23 mouse cellular contexts compared by ENCODE assay signal in genomic region chr9:88352741-88353140, GRCm38 (mm10). TPM values are rescaled to one million over a fixed set of nuclear protein-coding genes. Genes with fewer than 3 reads are reported as not detected.
A peak's percentile ranks its signal among the peaks of the same experiment; 100 is the strongest.
DNase-seq lines count a peak whose midpoint lies in the region; ATAC-seq and TF ChIP-seq lines count a peak whose summit lies in the region.
"Had no signal": no experiment of that assay in that cellular context is flagged by ENCODE, and none has a peak within 500 bp of the region (broad histone marks: within the 10 kb centered on the region; RNA-seq: fewer than 3 reads in every experiment).

No protein-coding gene starts in this region.

- no peak for TF ChIP-seq CTCF in midbrain, postnatal 0 days (IDR thresholded peaks at IDR 0.05)

- intact Hi-C loops in gastrocnemius, postnatal 14 days (cut with DNase I; ENCODE audit: low total_unique reads), result no loop called here

- ATAC-seq in heart, embryonic 12.5 days (ENCODE audit: insufficient number of reproducible peaks, low FRiP score), result no peak
- peak; percentile 67; the same call in 1 of the 2 replicates for ATAC-seq in midbrain, embryonic 15.5 days (replicated peaks)
- ATAC-seq in midbrain, postnatal 0 days (ENCODE audit: low FRiP score), result no peak
- peak; percentile 64 for ATAC-seq in hindbrain, embryonic 16.5 days
- ATAC-seq in neural tube, embryonic 14.5 days (ENCODE audit: low read depth), result peak; percentile 62; the same call in 1 of the 2 replicates
- ATAC-seq: intestine, embryonic 16.5 days; liver, postnatal 0 days had no signal

- no peaks in the 10 kb centered on the region for H3K36me3 ChIP-seq in heart, embryonic 12.5 days
- no peaks in the 10 kb centered on the region for H3K36me3 ChIP-seq in midbrain, embryonic 15.5 days (replicated peaks)
- H3K36me3 ChIP-seq in midbrain, postnatal 0 days (ENCODE audit: insufficient read depth, low read length), result no peaks in the 10 kb centered on the region
- H3K36me3 ChIP-seq in hindbrain, embryonic 16.5 days (ENCODE audit: control insufficient read depth, insufficient read depth, low read length), result no peaks in the 10 kb centered on the region
- no peaks in the 10 kb centered on the region for H3K36me3 ChIP-seq in neural tube, embryonic 14.5 days (ENCODE audit: control insufficient read depth, insufficient read depth, low read length)
- H3K36me3 ChIP-seq: midbrain, embryonic 12.5 days had no signal

- H3K4me3 ChIP-seq in heart, embryonic 12.5 days, result no peak overlapping the region
- H3K4me3 ChIP-seq in midbrain, embryonic 15.5 days, result no peak overlapping the region
- H3K4me3 ChIP-seq in midbrain, postnatal 0 days (ENCODE audit: low read depth, low read length), result no peak overlapping the region
- no peak overlapping the region for H3K4me3 ChIP-seq in hindbrain, embryonic 16.5 days (ENCODE audit: low read length)
- no peak overlapping the region for H3K4me3 ChIP-seq in neural tube, embryonic 14.5 days (ENCODE audit: low read depth, low read length)
- H3K4me3 ChIP-seq: erythroblast, embryonic 14.5 days; midbrain, embryonic 12.5 days had no signal

- H3K4me1 ChIP-seq in heart, embryonic 12.5 days (replicated peaks), result peaks cover 13% of the 10 kb centered on the region
- peaks cover 5% of the 10 kb centered on the region; the same call in 1 of the 2 replicates for H3K4me1 ChIP-seq in midbrain, embryonic 15.5 days
- H3K4me1 ChIP-seq in midbrain, postnatal 0 days (ENCODE audit: insufficient read depth, low read length), result no peaks in the 10 kb centered on the region
- H3K4me1 ChIP-seq in hindbrain, embryonic 16.5 days (ENCODE audit: control insufficient read depth, insufficient read depth, low read depth, low read length), result no peaks in the 10 kb centered on the region
- H3K4me1 ChIP-seq in neural tube, embryonic 14.5 days (ENCODE audit: control insufficient read depth, insufficient read depth, low read length), result 0 out of 2 replicates have a peak, but pooled peaks cover 4% of the 10 kb centered on the region

- no peak overlapping the region for H3K9ac ChIP-seq in heart, embryonic 12.5 days
- no peak overlapping the region for H3K9ac ChIP-seq in midbrain, embryonic 15.5 days
- no peak overlapping the region for H3K9ac ChIP-seq in midbrain, postnatal 0 days (replicated peaks; ENCODE audit: low read length, poor library complexity, severe bottlenecking)
- H3K9ac ChIP-seq in hindbrain, embryonic 16.5 days (ENCODE audit: low read depth, low read length), result no peak overlapping the region; the same call in 1 of the 2 replicates
- H3K9ac ChIP-seq in neural tube, embryonic 14.5 days (replicated peaks; ENCODE audit: low read depth, low read length), result no peak overlapping the region
- H3K9ac ChIP-seq: liver, postnatal 0 days; midbrain, embryonic 12.5 days had no signal

- no peak overlapping the region for H3K27ac ChIP-seq in heart, embryonic 12.5 days (ENCODE audit: poor library complexity, severe bottlenecking)
- H3K27ac ChIP-seq in midbrain, embryonic 15.5 days, result no peak overlapping the region
- no peak overlapping the region for H3K27ac ChIP-seq in midbrain, postnatal 0 days (ENCODE audit: low read depth, low read length)
- no peak overlapping the region for H3K27ac ChIP-seq in hindbrain, embryonic 16.5 days (ENCODE audit: low read depth, low read length)
- H3K27ac ChIP-seq in neural tube, embryonic 14.5 days (ENCODE audit: low read depth, low read length), result no peak overlapping the region
- H3K27ac ChIP-seq: midbrain, embryonic 12.5 days had no signal

- no peaks in the 10 kb centered on the region for H3K27me3 ChIP-seq in heart, embryonic 12.5 days (replicated peaks)
- H3K27me3 ChIP-seq in midbrain, embryonic 15.5 days (replicated peaks), result no peaks in the 10 kb centered on the region
- H3K27me3 ChIP-seq in midbrain, postnatal 0 days (ENCODE audit: insufficient read depth, low read length), result no peaks in the 10 kb centered on the region
- H3K27me3 ChIP-seq in hindbrain, embryonic 16.5 days (replicated peaks; ENCODE audit: control insufficient read depth, insufficient read depth, low read length), result no peaks in the 10 kb centered on the region
- no peaks in the 10 kb centered on the region for H3K27me3 ChIP-seq in neural tube, embryonic 14.5 days (ENCODE audit: control insufficient read depth, insufficient read depth, low read length)
- H3K27me3 ChIP-seq: midbrain, embryonic 12.5 days had no signal

- H3K9me3 ChIP-seq in heart, embryonic 12.5 days (replicated peaks), result no peaks in the 10 kb centered on the region
- no peaks in the 10 kb centered on the region for H3K9me3 ChIP-seq in midbrain, embryonic 15.5 days
- no peaks in the 10 kb centered on the region for H3K9me3 ChIP-seq in midbrain, postnatal 0 days (ENCODE audit: low read length)
- H3K9me3 ChIP-seq in hindbrain, embryonic 16.5 days (ENCODE audit: control insufficient read depth, low read length), result no peaks in the 10 kb centered on the region
- no peaks in the 10 kb centered on the region for H3K9me3 ChIP-seq in neural tube, embryonic 14.5 days (ENCODE audit: control insufficient read depth, low read length)
- H3K9me3 ChIP-seq: midbrain, embryonic 12.5 days had no signal

- DNase-seq in heart, adult 11 months, result peak; percentile 55
- DNase-seq in midbrain, postnatal 0 days (ENCODE audit: low spot score), result no peak
- DNase-seq in lung, postnatal 25 days (ENCODE audit: low spot score), result no peak
- DNase-seq in gastrocnemius, postnatal 14 days, result no peak
- DNase-seq: adrenal gland, postnatal 25 days; B cell, adult 2 months; cerebellum, adult 11 months; cerebellum, postnatal 14 days; embryo, embryonic 11 days; heart, adult 18-20 months; heart, postnatal 36 days; kidney, postnatal 4 days; layer of hippocampus, adult 9-11 months; liver, postnatal 0 days; lung, postnatal 14 days; thymus, postnatal 25 days had no signal

- WGBS in heart, embryonic 12.5 days, result 75% methylated on average over 6 of the region's 6 CpGs
- WGBS in midbrain, embryonic 15.5 days, result 45% methylated on average over 6 of the region's 6 CpGs
- WGBS in midbrain, postnatal 0 days, result 49% methylated on average over 6 of the region's 6 CpGs
- 32% methylated on average over 6 of the region's 6 CpGs for WGBS in hindbrain, embryonic 16.5 days
- WGBS in neural tube, embryonic 14.5 days, result 44% methylated on average over 6 of the region's 6 CpGs

- no peak overlapping the region for H3K4me2 ChIP-seq in heart, embryonic 12.5 days
- no peak overlapping the region for H3K4me2 ChIP-seq in midbrain, embryonic 15.5 days
- H3K4me2 ChIP-seq in midbrain, postnatal 0 days (ENCODE audit: low read depth, low read length, poor library complexity, severe bottlenecking), result no peak overlapping the region
- no peak overlapping the region for H3K4me2 ChIP-seq in hindbrain, embryonic 16.5 days (ENCODE audit: low read length)
- no peak overlapping the region for H3K4me2 ChIP-seq in neural tube, embryonic 14.5 days (ENCODE audit: low read depth, low read length)
- H3K4me2 ChIP-seq: midbrain, embryonic 12.5 days had no signal

RNA-seq across cellular contexts. Expression of gene Nt5e, which starts 25.7 kb away (rescaled TPM):
- 5.4 and 5.8 TPM in 2 replicates for polyA plus RNA-seq in heart, embryonic 12.5 days (2016; fragmentation: Nextera tagmentation; extraction: Ambion mirVana)
- 0.95 and 1.3 TPM in 2 replicates for polyA plus RNA-seq in midbrain, embryonic 15.5 days (2015; fragmentation: Nextera tagmentation; extraction: Ambion mirVana)
- total RNA-seq in midbrain, postnatal 0 days (2014; rRNA removed), result 4.2 and 5.3 TPM in 2 replicates
- 2.2 and 2.6 TPM in 2 replicates for polyA plus RNA-seq in midbrain, postnatal 0 days (2015; fragmentation: Nextera tagmentation; extraction: Ambion mirVana)
- polyA plus RNA-seq in hindbrain, embryonic 16.5 days (2015; fragmentation: Nextera tagmentation; extraction: Ambion mirVana), result 1.3 and 2.1 TPM in 2 replicates
- polyA plus RNA-seq in neural tube, embryonic 14.5 days (2014; fragmentation: Nextera tagmentation; extraction: Ambion mirVana), result 0.76 and 1.0 TPM in 2 replicates
- 1 to 10 TPM; 4.8 to 5.2 TPM for total RNA-seq in gastrocnemius, postnatal 14 days (2021)
- polyA plus RNA-seq: erythroblast, embryonic 14.5 days had no signal

Comparison
In these comparisons a context has a peak if more than half of its experiments do, and no peak if none do; other contexts are left out.
1. ATAC-seq: peak in midbrain, embryonic 15.5 days (single experiment), hindbrain, embryonic 16.5 days (single experiment) and neural tube, embryonic 14.5 days (single experiment); none in heart, embryonic 12.5 days (single experiment) and midbrain, postnatal 0 days (single experiment).